Mouse (Mus musculus) CH12.LX (cell line): Measurements from ENCODE around the gene Mtmr1.

Experiments
- BHLHE40 ChIP-seq: IDR thresholded peaks from 2 replicates; pipeline ENCODE4 v1.6.1; 2011; ENCODE audit warnings: mild to moderate bottlenecking, low read depth, low read length, improper control_type of control experiment
- CHD1 ChIP-seq: IDR thresholded peaks from 2 replicates; pipeline ENCODE4 v1.6.1; 2012; ENCODE audit warnings: low read depth, low read length, improper control_type of control experiment, inconsistent platforms
- CTCF ChIP-seq, 2 experiments: IDR thresholded peaks in 1 of 2; conservative IDR thresholded peaks in 1 of 2; 2 replicates each; pipeline ENCODE4 v1.5.1; 2011 to 2012; ENCODE audit warnings: low read depth in 2 of 2, low read length in 2 of 2, improper control_type of control experiment in 1 of 2, inconsistent platforms in 1 of 2, mild to moderate bottlenecking in 1 of 2, moderate library complexity in 1 of 2
- EP300 ChIP-seq: IDR thresholded peaks from 2 replicates; pipeline ENCODE4 v1.6.1; 2011; ENCODE audit warnings: low read length, improper control_type of control experiment
- MAX ChIP-seq: IDR thresholded peaks from 2 replicates; pipeline ENCODE4 v1.6.1; 2011; ENCODE audit warnings: low read length, improper control_type of control experiment
- NELFE ChIP-seq: IDR thresholded peaks from 2 replicates; pipeline ENCODE4 v1.6.1; 2011; ENCODE audit warnings: low read depth, low read length, improper control_type of control experiment
- PAX5 ChIP-seq: IDR thresholded peaks from 2 replicates; pipeline ENCODE4 v1.6.1; 2012; ENCODE audit warnings: low read length, inconsistent platforms, mixed read lengths
- POLR2A ChIP-seq: IDR thresholded peaks from 2 replicates; pipeline ENCODE4 v1.6.1; 2011; ENCODE audit warnings: low read depth, mild to moderate bottlenecking, improper control_type of control experiment, low read length
- POLR2AphosphoS2 ChIP-seq: IDR thresholded peaks from 2 replicates; pipeline ENCODE4 v1.6.1; 2011; ENCODE audit warnings: low read depth, low read length, improper control_type of control experiment
- SMC3 ChIP-seq: IDR thresholded peaks from 2 replicates; pipeline ENCODE4 v1.6.1; 2011; ENCODE audit warnings: low read depth, low read length, improper control_type of control experiment
- USF1 ChIP-seq: IDR thresholded peaks from 2 replicates; pipeline ENCODE4 v1.6.1; 2014; ENCODE audit warnings: low read depth, mild to moderate bottlenecking, inconsistent platforms, low read length, improper control_type of control experiment
- ZC3H11A ChIP-seq: IDR thresholded peaks from 2 replicates; pipeline ENCODE4 v1.6.1; 2012; ENCODE audit warnings: low read depth, mild to moderate bottlenecking, inconsistent platforms, low read length, improper control_type of control experiment
- ZKSCAN1 ChIP-seq: IDR thresholded peaks from 2 replicates; pipeline ENCODE4 v1.6.1; 2012; ENCODE audit warnings: low read depth, inconsistent platforms, low read length, improper control_type of control experiment, borderline replicate concordance

GRCm38 (mm10) chrX:71365011-71365410 lies 451 bp downstream of the Mtmr1 start:
- TF ChIP-seq ZC3H11A (no peak), POLR2A (no peak), EP300 (no peak), BHLHE40 (no peak), CTCF (conservative IDR thresholded peaks at IDR 0.05 in 1 of 2, IDR thresholded peaks at IDR 0.05 in 1 of 2; ENCODE audit: low read depth in 2 of 2, low read length in 2 of 2) (no peak), PAX5 (no peak), NELFE (no peak), POLR2AphosphoS2 (no peak), USF1 (no peak), SMC3 (no peak), CHD1 (no peak), ZKSCAN1 (no peak), MAX (no peak)
